Comparison of ENCODE assay signal across 18 mouse cellular contexts in genomic region chr15:12716881-12717280, GRCm38 (mm10). TPM values are rescaled to one million over a fixed set of nuclear protein-coding genes. Genes with fewer than 3 reads are reported as not detected.
A peak's percentile ranks its signal among the peaks of the same experiment; 100 is the strongest.
DNase-seq lines count a peak whose midpoint lies in the region; TF ChIP-seq lines count a peak whose summit lies in the region.
"Had no signal": no experiment of that assay in that cellular context is flagged by ENCODE, and none has a peak within 500 bp of the region (broad histone marks: within the 10 kb centered on the region; RNA-seq: fewer than 3 reads in every experiment).

No protein-coding gene starts in this region.

- H3K4me3 ChIP-seq in gastrocnemius, adult 2 months = peak overlapping the region; percentile 36
- H3K4me3 ChIP-seq: forebrain, embryonic 12.5 days; hindbrain, embryonic 13.5 days; limb, embryonic 15.5 days; midbrain, embryonic 10.5 days; neural tube, embryonic 12.5 days had no signal

- no peak for DNase-seq in gastrocnemius, adult 2 months
- no peak for DNase-seq in gastrocnemius, postnatal 25 days
- DNase-seq in lung, postnatal 25 days (ENCODE audit: low spot score) = peak; percentile 9
- DNase-seq in lung, adult 18-20 months = no peak
- DNase-seq in NIH3T3 (ENCODE audit: low read depth) = peak; percentile 23
- peak; percentile 50 for DNase-seq in layer of hippocampus, adult 9-11 months
- no peak for DNase-seq in ovary, postnatal 10 days (ENCODE audit: low spot score)
- DNase-seq in cerebellum, adult 18-20 months = no peak
- DNase-seq: cerebellum, adult 11-12 months; heart, postnatal 14 days; kidney, adult 2 months; kidney, postnatal 10 days had no signal

- TF ChIP-seq CTCF in gastrocnemius, adult 2 months (IDR thresholded peaks at IDR 0.05) = no peak

- intact Hi-C loops in gastrocnemius, adult 2 months (cut with DNase I) = no loop called here

- H3K27ac ChIP-seq in gastrocnemius, adult 2 months = peak overlapping the region; percentile 73
- H3K27ac ChIP-seq: forebrain, embryonic 12.5 days; hindbrain, embryonic 13.5 days; limb, embryonic 15.5 days; macrophage; midbrain, embryonic 10.5 days; neural tube, embryonic 12.5 days had no signal

RNA-seq across cellular contexts. Expression of gene Pdzd2, which starts 22.8 kb away (rescaled TPM):
- 10 to 100 TPM; 17.0 to 23.8 TPM for total RNA-seq in gastrocnemius, adult 2 months (2021)
- total RNA-seq in gastrocnemius, postnatal 25 days (2021) = 10 to 100 TPM; 18.9 to 19.3 TPM

Comparison
In these comparisons a context has a peak if more than half of its experiments do, and no peak if none do; other contexts are left out.
1. DNase-seq: peak in lung, postnatal 25 days (single experiment), NIH3T3 (single experiment) and layer of hippocampus, adult 9-11 months (single experiment); none in gastrocnemius, adult 2 months (single experiment), gastrocnemius, postnatal 25 days (single experiment), lung, adult 18-20 months (0 of 2), ovary, postnatal 10 days (single experiment) and cerebellum, adult 18-20 months (0 of 2).